Mouse (Mus musculus): ENCODE results near the gene Me1. TPM values are rescaled to one million over a fixed set of nuclear protein-coding genes. Genes with fewer than 3 reads are reported as not detected.

The Me1 gene
- polyA plus RNA-seq, 1 experiment from 2014 or later: 9.4 TPM

DNA sequence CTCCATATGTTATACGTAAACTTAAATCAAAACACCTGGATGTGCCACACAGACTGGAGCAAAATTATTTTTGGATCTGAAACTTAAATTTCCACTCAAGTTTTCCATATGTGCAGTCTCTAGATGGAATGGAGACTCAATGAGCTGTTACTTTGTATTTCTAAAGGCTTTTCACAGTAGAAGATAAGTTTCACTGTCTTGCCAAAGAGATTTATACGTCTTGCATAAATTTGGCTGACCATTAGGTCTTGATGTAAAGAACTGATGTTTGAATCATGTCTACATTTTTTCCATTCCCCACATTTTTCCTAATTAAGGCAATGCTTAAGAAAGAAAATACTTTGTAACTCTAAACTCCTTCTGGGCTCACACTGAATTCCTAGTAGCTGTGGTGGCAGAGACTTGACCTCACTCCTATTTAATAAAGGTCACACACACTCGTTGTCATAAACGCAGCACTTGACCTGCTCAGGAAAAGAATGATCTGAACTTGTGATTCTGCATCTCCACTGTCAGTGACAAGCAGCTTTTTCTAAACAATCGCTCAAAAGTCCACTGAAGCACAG is 22.8 kb downstream of the Me1 start:
- H3K27me3 ChIP-seq (ENCODE audit: low read depth, poor library complexity, severe bottlenecking): no peaks in the 10 kb centered on the region
- WGBS: 76% methylated on average over 5 of the region's 5 CpGs
- H3K4me1 ChIP-seq: no peaks in the 10 kb centered on the region
- H3K4me3 ChIP-seq: no peak overlapping the region
- H3K27ac ChIP-seq: no peak overlapping the region
- H3K9me3 ChIP-seq (replicated peaks): no peaks in the 10 kb centered on the region
- H3K36me3 ChIP-seq: no peaks in the 10 kb centered on the region
- no peak for DNase-seq (ENCODE audit: low spot score)

DNA sequence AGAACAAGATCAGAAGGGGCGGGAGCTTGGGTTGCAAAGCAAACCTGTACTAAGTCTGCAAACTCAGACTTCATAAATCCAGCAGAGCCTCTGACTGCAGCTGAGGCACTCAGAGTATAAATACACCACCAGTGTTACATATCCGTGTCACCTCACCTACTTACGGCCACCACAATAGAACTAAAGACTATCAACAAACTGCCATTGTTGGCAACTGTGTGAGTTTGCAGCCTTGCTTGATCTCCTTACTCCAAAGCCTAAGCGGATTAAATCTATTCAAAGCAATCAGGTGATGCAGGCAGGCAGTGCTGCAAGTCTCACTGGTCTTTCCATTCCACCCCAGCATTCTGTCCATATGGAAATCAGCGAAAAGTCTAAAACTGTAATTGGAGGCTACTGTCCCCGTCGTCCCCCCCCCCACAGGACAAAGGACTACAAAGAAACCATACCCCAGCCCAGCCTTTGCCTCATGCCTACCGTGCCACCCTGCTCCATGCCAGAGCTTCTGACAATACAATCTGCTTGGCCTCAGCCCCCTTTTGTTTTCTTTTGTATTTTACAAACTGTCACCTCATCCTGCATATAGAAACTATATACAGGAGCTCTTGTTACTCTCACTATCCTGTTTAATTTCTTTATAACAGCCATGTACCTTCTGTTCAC is 27.0 kb downstream of the Me1 start:
- no peaks in the 10 kb centered on the region for H3K36me3 ChIP-seq
- no peaks in the 10 kb centered on the region for H3K4me1 ChIP-seq
- no peak for DNase-seq (ENCODE audit: low spot score)
- H3K27ac ChIP-seq: no peak overlapping the region
- no peak overlapping the region for H3K4me3 ChIP-seq
- no peaks in the 10 kb centered on the region for H3K9me3 ChIP-seq (replicated peaks)
- WGBS: 63% methylated on average over 8 of the region's 8 CpGs
- H3K27me3 ChIP-seq (ENCODE audit: low read depth, poor library complexity, severe bottlenecking): no peaks in the 10 kb centered on the region

DNA sequence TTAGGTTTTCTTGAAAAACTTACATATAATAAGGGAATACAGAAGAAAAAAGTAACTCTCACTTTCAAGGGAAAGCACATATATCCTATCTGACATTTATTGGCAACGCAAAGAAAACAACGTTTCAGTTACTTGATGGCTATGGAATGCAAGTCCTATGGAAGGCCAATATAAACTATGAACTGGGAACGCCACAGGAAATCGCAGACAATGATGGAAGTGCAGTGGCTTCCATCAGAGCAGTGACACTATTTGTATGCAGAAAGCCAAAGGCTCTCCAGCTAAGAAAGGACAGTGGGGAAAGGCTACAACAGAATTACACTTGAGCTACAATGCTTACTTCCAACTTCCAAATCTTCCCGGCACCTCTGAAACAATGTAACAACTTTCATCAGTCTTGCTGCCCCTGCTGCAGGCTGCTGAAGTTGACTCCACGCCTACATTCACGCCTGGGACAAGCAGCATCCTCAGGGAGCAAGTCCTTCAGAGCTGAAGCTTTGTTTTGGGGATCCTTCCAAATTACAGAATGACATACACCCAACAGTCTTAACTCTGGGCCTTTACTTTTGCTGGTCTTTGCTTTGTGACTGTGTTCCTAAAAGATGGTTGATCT is 28.5 kb downstream of the Me1 start:
- 81% methylated on average over 7 of the region's 7 CpGs for WGBS
- DNase-seq (ENCODE audit: low spot score): no peak
- H3K27me3 ChIP-seq (ENCODE audit: low read depth, poor library complexity, severe bottlenecking): no peaks in the 10 kb centered on the region

DNA sequence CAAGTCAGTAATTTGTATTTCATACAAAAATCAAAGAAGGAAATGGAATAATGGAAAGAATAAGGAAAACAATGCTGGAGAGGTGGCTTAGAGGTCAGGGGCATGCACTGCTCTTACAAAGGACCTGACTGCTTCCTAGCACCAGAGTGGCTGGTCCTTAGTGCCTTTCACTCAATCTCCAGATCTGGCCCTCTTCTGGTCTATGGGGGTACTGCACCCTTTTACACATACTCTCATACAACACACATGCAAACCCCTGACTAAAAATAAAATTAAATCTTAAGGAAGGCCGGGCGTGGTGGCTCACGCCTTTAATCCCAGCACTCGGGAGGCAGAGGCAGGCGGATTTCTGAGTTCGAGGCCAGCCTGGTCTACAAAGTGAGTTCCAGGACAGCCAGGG is 34.1 kb downstream of the Me1 start:
- 96% methylated on average over 6 of the region's 6 CpGs for WGBS
- no peaks in the 10 kb centered on the region for H3K36me3 ChIP-seq
- H3K4me3 ChIP-seq: no peak overlapping the region
- no peak for DNase-seq (ENCODE audit: low spot score)
- H3K4me1 ChIP-seq: peaks cover 5% of the 10 kb centered on the region
- H3K27ac ChIP-seq: no peak overlapping the region
- H3K27me3 ChIP-seq (ENCODE audit: low read depth, poor library complexity, severe bottlenecking): no peaks in the 10 kb centered on the region
- H3K9me3 ChIP-seq (replicated peaks): no peaks in the 10 kb centered on the region

More for the DNA sequence above, 28.5 kb downstream of the Me1 start:
- no peaks in the 10 kb centered on the region for H3K36me3 ChIP-seq
- H3K4me1 ChIP-seq: no peaks in the 10 kb centered on the region
- H3K9me3 ChIP-seq (replicated peaks): no peaks in the 10 kb centered on the region
- H3K4me3 ChIP-seq: no peak overlapping the region
- H3K27ac ChIP-seq: no peak overlapping the region

DNA sequence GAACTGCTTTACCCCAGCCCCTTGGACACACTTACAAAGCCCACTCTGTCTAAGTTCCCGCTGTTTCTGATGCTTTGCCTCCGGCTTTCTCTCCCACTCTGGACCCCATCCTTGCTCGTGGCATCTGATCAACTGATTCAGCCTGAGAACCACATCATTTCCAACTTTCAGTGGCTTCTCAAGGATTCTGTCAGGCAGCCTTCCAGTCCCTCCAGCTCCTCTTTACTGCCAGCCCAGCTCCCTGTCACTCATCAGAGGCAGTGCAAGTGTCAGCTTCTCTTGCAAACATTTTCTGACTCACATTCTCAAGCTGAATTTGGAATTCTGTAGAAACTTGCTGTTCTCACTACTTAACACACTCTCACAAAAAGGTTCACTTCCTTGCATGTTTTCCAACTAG is 34.5 kb downstream of the Me1 start:
- no peak overlapping the region for H3K27ac ChIP-seq
- no peak overlapping the region for H3K4me3 ChIP-seq
- H3K36me3 ChIP-seq: no peaks in the 10 kb centered on the region
- peaks cover 5% of the 10 kb centered on the region for H3K4me1 ChIP-seq
- DNase-seq (ENCODE audit: low spot score): no peak
- H3K9me3 ChIP-seq (replicated peaks): no peaks in the 10 kb centered on the region
- WGBS: 93% methylated on average over 3 of the region's 3 CpGs
- H3K27me3 ChIP-seq (ENCODE audit: low read depth, poor library complexity, severe bottlenecking): no peaks in the 10 kb centered on the region

DNA sequence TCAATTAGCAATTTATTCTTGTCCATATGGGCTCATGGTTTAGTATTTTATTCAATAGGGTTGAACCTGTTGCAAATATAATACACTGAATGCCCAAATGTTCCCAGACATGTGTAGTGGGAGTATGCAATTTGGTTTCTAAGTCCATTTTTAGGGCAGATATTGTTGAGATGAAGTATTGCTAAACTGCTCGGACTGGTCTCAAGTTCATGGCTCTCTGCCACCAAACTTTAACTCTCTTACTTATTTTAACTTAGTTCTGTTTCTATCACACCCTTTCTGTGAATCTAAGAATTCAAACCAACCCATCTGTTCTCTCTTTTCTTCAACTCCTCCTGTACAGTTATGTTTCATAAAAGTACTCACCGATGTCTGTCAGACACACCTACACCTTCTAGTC is 35.4 kb downstream of the Me1 start:
- no peak overlapping the region for H3K27ac ChIP-seq
- no peaks in the 10 kb centered on the region for H3K36me3 ChIP-seq
- no peaks in the 10 kb centered on the region for H3K27me3 ChIP-seq (ENCODE audit: low read depth, poor library complexity, severe bottlenecking)
- no peak overlapping the region for H3K4me3 ChIP-seq
- DNase-seq (ENCODE audit: low spot score): no peak
- peaks cover 5% of the 10 kb centered on the region for H3K4me1 ChIP-seq
- WGBS: 96% methylated on average over 2 of the region's 2 CpGs
- H3K9me3 ChIP-seq (replicated peaks): no peaks in the 10 kb centered on the region

DNA sequence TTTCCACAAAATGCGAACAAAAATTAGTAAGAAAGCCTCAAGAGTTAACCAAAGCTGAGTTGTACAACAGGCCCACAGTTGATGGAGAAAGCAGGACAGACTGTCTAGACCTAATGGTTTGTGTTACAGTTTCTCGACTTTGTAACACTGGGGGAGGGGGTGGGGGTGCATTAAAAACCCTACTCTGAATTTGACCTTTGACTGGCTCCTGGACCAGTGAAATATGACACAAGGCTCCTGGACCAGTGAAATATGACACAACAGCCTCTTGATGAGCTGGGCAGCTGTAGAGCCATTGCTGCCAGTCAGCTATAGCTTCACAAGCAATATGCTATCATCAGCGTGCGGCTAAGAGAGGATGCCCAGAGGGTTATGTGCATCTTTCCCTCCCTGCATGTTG is 37.4 kb downstream of the Me1 start:
- Histone ChIP-seq H3K27me3 (ENCODE audit: low read depth, poor library complexity, severe bottlenecking) (no peaks in the 10 kb centered on the region), H3K36me3 (no peaks in the 10 kb centered on the region), H3K27ac (no peak overlapping the region), H3K9me3 (replicated peaks) (no peaks in the 10 kb centered on the region), H3K4me3 (no peak overlapping the region), H3K4me1 (peaks cover 5% of the 10 kb centered on the region)
- 82% methylated on average over 4 of the region's 4 CpGs for WGBS
- DNase-seq (ENCODE audit: low spot score): peak; percentile 33

DNA sequence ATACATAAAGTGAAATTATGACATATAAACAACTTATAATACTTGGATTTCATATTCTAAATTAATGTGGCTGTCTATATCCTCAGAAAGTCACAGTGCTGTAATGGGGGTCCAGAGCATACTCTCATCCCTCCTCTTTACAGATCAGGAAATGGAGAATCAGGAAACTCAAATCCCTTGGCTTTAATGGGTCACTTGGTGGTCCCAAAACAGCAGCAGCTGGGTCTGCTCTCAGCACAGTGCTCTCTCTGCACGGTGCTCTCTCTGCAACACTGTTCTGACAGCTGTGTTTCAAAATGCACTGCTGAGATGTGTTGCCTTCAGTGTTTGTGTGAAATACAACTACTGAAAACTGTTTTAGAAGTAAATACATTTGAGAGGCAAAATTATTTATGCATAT is 43.6 kb downstream of the Me1 start:
- H3K36me3 ChIP-seq: no peaks in the 10 kb centered on the region
- no peak overlapping the region for H3K4me3 ChIP-seq
- no peaks in the 10 kb centered on the region for H3K9me3 ChIP-seq (replicated peaks)
- no peak overlapping the region for H3K27ac ChIP-seq
- H3K27me3 ChIP-seq (ENCODE audit: low read depth, poor library complexity, severe bottlenecking): no peaks in the 10 kb centered on the region
- 77% methylated on average over 1 of the region's 1 CpGs for whole genome bisulfite sequencing
- no peaks in the 10 kb centered on the region for H3K4me1 ChIP-seq
- DNase-seq (ENCODE audit: low spot score): no peak

DNA sequence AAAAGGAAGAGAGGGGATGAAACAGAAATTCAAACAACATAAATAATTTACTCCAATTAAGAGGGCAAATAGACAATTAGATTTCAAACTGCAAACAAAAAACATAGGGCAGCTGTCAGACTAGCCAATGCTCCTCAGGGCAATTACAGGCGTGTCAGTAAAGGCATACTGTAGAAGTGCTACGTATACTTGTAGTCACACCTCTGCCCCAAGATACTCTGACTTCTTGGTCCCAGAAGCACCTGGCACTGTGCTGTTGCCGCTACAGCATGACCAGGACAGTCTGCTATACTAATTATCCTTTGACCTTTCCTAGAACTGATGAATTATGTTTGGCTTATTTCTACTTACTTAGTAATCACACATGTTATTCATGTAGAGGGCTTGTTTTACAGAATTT is 44.5 kb downstream of the Me1 start:
- DNase-seq (ENCODE audit: low spot score): no peak
- Histone ChIP-seq H3K27ac (no peak overlapping the region), H3K36me3 (no peaks in the 10 kb centered on the region), H3K9me3 (replicated peaks) (no peaks in the 10 kb centered on the region), H3K27me3 (ENCODE audit: low read depth, poor library complexity, severe bottlenecking) (no peaks in the 10 kb centered on the region), H3K4me3 (no peak overlapping the region), H3K4me1 (no peaks in the 10 kb centered on the region)
- 83% methylated on average over 3 of the region's 3 CpGs for WGBS

DNA sequence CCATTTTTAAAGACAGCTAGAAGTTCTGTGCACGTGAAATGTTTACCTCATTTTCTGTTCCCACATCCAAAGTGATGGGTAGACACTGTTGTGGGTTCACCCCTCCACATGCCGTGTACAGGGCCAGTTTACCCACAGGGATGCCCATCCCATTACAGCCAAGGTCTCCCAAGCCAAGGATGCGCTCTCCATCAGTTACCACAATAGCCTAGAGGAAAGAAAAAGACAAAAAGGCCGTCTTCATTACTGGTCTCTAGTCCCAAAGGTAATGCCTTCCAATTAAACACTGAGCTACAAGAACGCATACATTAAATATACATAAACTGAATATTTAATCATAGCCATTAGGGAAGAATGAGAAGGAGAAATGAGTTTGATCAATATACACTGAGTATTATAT is 44.9 kb downstream of the Me1 start:
- no peaks in the 10 kb centered on the region for H3K27me3 ChIP-seq (ENCODE audit: low read depth, poor library complexity, severe bottlenecking)
- WGBS: 86% methylated on average over 5 of the region's 5 CpGs
- no peak for DNase-seq (ENCODE audit: low spot score)

DNA sequence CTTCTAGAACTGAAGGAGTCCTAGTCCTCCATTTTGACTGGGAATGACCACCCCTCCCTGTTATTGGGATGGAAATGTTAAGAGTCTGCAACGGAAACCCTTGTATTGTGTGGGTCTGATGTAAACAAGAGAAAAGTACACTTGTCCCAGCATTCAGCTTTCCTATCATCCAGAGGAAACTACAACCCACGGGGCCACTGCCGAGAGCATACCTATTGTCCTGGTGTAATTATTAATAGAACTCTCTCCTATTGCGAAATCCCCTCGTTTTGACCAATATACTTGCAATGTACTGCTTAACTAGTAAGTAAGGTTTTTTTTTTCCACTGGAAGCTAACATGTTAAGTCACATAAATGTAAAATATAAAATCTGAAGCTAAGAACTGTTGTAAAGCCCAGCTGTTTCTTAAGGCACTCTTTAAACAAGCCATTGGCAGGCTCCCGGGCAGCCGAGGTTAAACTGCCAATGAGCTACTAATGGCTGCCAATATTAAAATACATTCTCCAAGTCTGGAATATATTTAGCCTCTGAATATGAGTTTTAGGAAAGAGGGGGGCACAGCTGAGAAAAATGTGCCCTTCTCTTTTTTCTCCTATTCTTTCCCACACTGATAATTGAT is 47.7 kb downstream of the Me1 start:
- H3K9me3 ChIP-seq (replicated peaks): no peaks in the 10 kb centered on the region
- no peaks in the 10 kb centered on the region for H3K36me3 ChIP-seq
- no peak overlapping the region for H3K27ac ChIP-seq
- DNase-seq (ENCODE audit: low spot score): no peak
- 85% methylated on average over 7 of the region's 7 CpGs for WGBS
- no peaks in the 10 kb centered on the region for H3K27me3 ChIP-seq (ENCODE audit: low read depth, poor library complexity, severe bottlenecking)
- no peaks in the 10 kb centered on the region for H3K4me1 ChIP-seq
- no peak overlapping the region for H3K4me3 ChIP-seq

More for the DNA sequence above, 44.9 kb downstream of the Me1 start:
- Histone ChIP-seq H3K4me1 (no peaks in the 10 kb centered on the region), H3K4me3 (no peak overlapping the region), H3K9me3 (replicated peaks) (no peaks in the 10 kb centered on the region), H3K36me3 (no peaks in the 10 kb centered on the region), H3K27ac (no peak overlapping the region)

DNA sequence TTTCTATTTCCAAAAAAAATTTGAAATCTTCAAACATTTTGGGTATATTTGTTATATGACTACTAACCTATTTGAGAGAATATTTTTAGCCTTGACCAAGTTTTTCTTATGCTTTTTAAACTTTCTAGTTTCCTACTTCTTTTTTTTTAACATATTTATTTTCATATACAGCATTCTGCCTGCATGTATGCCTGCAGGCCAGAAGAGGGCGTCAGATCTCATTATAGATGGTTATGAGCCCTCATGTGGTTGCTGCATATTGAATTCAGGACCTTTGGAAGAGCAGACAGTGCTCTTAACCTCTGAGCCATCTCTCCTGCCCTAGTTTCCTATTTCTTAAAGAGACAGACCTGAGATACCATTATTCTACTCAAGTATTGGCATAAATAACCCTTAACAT is 48.9 kb downstream of the Me1 start:
- DNase-seq (ENCODE audit: low spot score): no peak
- Histone ChIP-seq H3K4me3 (no peak overlapping the region), H3K36me3 (no peaks in the 10 kb centered on the region), H3K4me1 (no peaks in the 10 kb centered on the region), H3K27me3 (ENCODE audit: low read depth, poor library complexity, severe bottlenecking) (no peaks in the 10 kb centered on the region), H3K9me3 (replicated peaks) (no peaks in the 10 kb centered on the region), H3K27ac (no peak overlapping the region)
- 5% methylated on average over 1 of the region's 1 CpGs for WGBS

DNA sequence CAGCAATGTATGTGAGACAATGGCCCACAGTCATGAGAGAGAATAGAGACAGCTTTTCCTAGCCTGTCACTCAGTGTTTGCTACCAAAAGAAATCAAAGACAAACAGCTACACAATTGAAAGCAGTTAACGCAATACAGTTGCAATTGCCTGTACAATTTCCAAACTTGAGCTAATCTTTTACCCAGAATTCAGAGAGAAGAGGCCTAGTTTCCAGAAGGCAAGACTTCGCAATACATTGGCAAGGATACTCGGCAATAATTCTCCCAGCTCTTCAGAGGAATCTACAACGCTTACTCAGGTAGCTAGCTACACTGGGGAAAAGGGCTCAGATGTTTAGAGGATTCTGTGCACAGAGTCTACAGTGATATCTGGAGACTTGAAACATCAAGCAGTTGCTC is 52.3 kb downstream of the Me1 start:
- 96% methylated on average over 4 of the region's 4 CpGs for WGBS
- no peaks in the 10 kb centered on the region for H3K36me3 ChIP-seq

More for the DNA sequence above, 52.3 kb downstream of the Me1 start:
- no peak for DNase-seq (ENCODE audit: low spot score)
- Histone ChIP-seq H3K4me3 (no peak overlapping the region), H3K9me3 (replicated peaks) (no peaks in the 10 kb centered on the region), H3K27ac (no peak overlapping the region), H3K4me1 (no peaks in the 10 kb centered on the region), H3K27me3 (ENCODE audit: low read depth, poor library complexity, severe bottlenecking) (no peaks in the 10 kb centered on the region)

Data from limb, embryonic 10.5 days (tissue).